Mouse (Mus musculus): ENCODE data around the gene Gm29049. TPM values are rescaled to one million over a fixed set of nuclear protein-coding genes. Genes with fewer than 3 reads are reported as not detected.
"Not testable (repeated sequence)": the region's sequence is repeated elsewhere in the genome, so short reads cannot be mapped to it uniquely, and the experiment has no call there.

Gm29049 gene
- not detected in 2 replicates for polyA plus RNA-seq (2016; fragmentation: Nextera tagmentation; extraction: Ambion mirVana)

DNA sequence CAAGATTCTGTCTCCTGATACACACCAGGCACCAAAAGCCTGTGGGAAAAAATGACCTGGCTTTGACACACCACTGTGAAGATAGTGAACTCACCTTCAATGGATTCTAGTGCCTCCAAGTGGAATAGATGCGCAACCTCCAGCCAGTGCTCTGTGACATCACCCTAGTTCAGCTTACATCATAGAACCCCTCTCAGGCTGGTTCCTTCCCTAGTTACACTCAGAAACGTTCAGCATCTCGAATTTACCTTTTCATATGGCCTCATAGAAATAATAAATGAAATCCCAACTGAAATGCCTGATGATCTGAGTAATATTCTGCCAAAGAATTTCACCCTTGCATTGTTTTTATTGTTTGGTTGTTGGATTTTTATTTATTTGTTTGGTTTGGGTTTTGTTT is at the start of gene Gm29049:
Gm29049 (minus strand) TSS at position 101 of the 400 bp plus-strand sequence.
- H3K4me1 ChIP-seq; H3K27me3 ChIP-seq; H3K4me2 ChIP-seq (replicated peaks); H3K36me3 ChIP-seq; H3K27ac ChIP-seq; H3K4me3 ChIP-seq; H3K9me3 ChIP-seq (replicated peaks); H3K9ac ChIP-seq; ATAC-seq (ENCODE audit: low FRiP score): not testable (repeated sequence)
- WGBS, result 50% methylated on average over 2 of the region's 3 CpGs

Other genes starting within 250 kb of the Gm29049 start
- not detected in 2 replicates for gene Gm20825, start 74.3 kb upstream of the Gm29049 start, polyA plus RNA-seq (2016; fragmentation: Nextera tagmentation; extraction: Ambion mirVana)